Mouse (Mus musculus): ENCODE results near the gene Nin. TPM values are rescaled to one million over a fixed set of nuclear protein-coding genes. Genes with fewer than 3 reads are reported as not detected.

The Nin gene
- total and polyA plus RNA-seq, 3 experiments, result 48.4 to 49.1 TPM; not detected in 1

DNA sequence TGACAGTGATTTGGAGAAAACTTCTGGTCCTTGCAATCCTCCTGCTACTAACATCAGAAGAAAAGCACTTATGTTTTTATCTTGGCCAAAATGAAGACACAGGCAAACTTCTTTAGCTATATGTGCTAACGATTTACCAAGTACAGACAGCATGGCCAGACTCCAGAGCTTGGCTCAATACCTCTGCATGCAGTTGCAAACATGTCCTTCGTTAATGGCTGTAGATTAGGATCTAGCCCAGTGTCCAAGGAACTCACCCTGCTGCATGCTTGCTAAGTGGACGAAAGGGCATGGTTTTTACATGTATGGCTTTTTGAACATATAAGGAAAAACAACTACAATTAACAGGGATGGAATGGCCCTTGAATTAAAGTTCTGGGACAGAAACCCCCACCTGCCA lies 28.2 kb downstream of the Nin start:
- no peak overlapping the region for H3K4me3 ChIP-seq (ENCODE audit: control insufficient read depth in 1 of 2, insufficient read depth in 1 of 2, low read depth in 2 of 2, low read length in 2 of 2)
- TF ChIP-seq ZKSCAN1 (IDR thresholded peaks at IDR 0.05; ENCODE audit: low read depth, low read length) (no peak), ZMIZ1 (IDR thresholded peaks at IDR 0.05; ENCODE audit: low read depth, low read length) (no peak), SIN3A (IDR thresholded peaks at IDR 0.05; ENCODE audit: low read length) (no peak), GATA1 (IDR thresholded peaks at IDR 0.05; ENCODE audit: low read depth, low read length) (no peak), RAD21 (IDR thresholded peaks at IDR 0.05; ENCODE audit: low read depth, low read length) (no peak), USF2 (IDR thresholded peaks at IDR 0.05; ENCODE audit: borderline replicate concordance in 1 of 2, insufficient read depth in 1 of 2, low read depth in 1 of 2, low read length in 2 of 2) (no peak)
- no peaks in the 10 kb centered on the region for H3K27me3 ChIP-seq (ENCODE audit: control insufficient read depth in 1 of 2, insufficient read depth in 2 of 2, low read length in 2 of 2)
- peaks cover 0 to 5% of the 10 kb centered on the region in 2 experiments; a peak in 1 of 4 replicates for H3K36me3 ChIP-seq (ENCODE audit: control insufficient read depth in 1 of 2, insufficient read depth in 2 of 2, low read length in 2 of 2)
- DNase-seq (ENCODE audit: low read depth, low spot score), result no peak
- H3K27ac ChIP-seq (ENCODE audit: control insufficient read depth, low read depth, low read length), result no peak overlapping the region
- H3K9ac ChIP-seq (ENCODE audit: control insufficient read depth, low read depth, low read length, poor library complexity, severe bottlenecking), result no peak overlapping the region
- no peaks in the 10 kb centered on the region for H3K4me1 ChIP-seq (ENCODE audit: control insufficient read depth in 1 of 2, insufficient read depth in 2 of 2, low read length in 2 of 2)
- H3K79me2 ChIP-seq (ENCODE audit: control insufficient read depth, insufficient read depth, low read length, poor library complexity), result no peaks in the 10 kb centered on the region
- no peaks in the 10 kb centered on the region for H3K9me3 ChIP-seq (replicated peaks; ENCODE audit: insufficient read depth, low read length)

DNA sequence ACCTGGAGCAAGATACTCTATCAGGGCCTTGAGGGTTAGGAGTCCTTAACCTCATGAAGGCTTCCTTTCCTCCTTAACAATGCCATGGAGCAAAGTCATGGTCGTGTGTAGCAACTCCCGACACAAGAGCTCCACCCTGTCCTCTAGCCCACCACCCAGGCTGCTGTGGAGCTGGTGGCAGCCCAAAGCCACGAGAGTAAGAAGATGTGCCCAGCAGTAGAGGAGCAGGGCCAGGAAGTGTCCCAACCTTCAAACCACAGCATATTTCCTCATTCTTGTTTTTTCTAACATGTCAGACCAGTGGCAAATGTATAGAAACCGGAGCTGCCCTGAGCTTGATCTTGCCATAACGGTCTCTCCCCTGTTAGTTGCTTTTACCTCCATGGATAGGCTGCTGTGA lies 29.3 kb downstream of the Nin start:
- TF ChIP-seq BHLHE40 (IDR thresholded peaks at IDR 0.05; ENCODE audit: borderline replicate concordance, low read depth, low read length) (no peak), NELFE (IDR thresholded peaks at IDR 0.05; ENCODE audit: low read depth, low read length) (no peak), POLR2AphosphoS5 (IDR thresholded peaks at IDR 0.05; ENCODE audit: borderline replicate concordance, low read depth, low read length) (no peak), TBP (IDR thresholded peaks at IDR 0.05; ENCODE audit: low read depth, low read length) (no peak), JUND (IDR thresholded peaks at IDR 0.05; ENCODE audit: low read depth, low read length) (no peak), MEF2A (IDR thresholded peaks at IDR 0.05; ENCODE audit: extremely low read depth, insufficient replicate concordance, low read depth, low read length, poor library complexity, severe bottlenecking) (no peak), POLR2AphosphoS2 (IDR thresholded peaks at IDR 0.05; ENCODE audit: low read length) (no peak), TCF12 (IDR thresholded peaks at IDR 0.05; ENCODE audit: low read depth, low read length) (no peak), NRF1 (IDR thresholded peaks at IDR 0.05; ENCODE audit: insufficient read depth, low read depth, low read length, poor library complexity, severe bottlenecking) (no peak), CHD2 (IDR thresholded peaks at IDR 0.05; ENCODE audit: low read length) (no peak), RCOR1 (IDR thresholded peaks at IDR 0.05; ENCODE audit: low read depth, low read length) (no peak), CTCF (IDR thresholded peaks at IDR 0.05 in 2 of 3, conservative IDR thresholded peaks at IDR 0.05 in 1 of 3; ENCODE audit: control insufficient read depth in 1 of 3, insufficient read depth in 1 of 3, low read depth in 2 of 3, low read length in 3 of 3, poor library complexity in 1 of 3, severe bottlenecking in 1 of 3) (no peak), MAFK (IDR thresholded peaks at IDR 0.05; ENCODE audit: borderline replicate concordance, low read depth, low read length) (no peak), ZNF384 (IDR thresholded peaks at IDR 0.05; ENCODE audit: low read depth, low read length) (no peak), RAD21 (IDR thresholded peaks at IDR 0.05; ENCODE audit: low read depth, low read length) (no peak), ZMIZ1 (IDR thresholded peaks at IDR 0.05; ENCODE audit: low read depth, low read length) (no peak), POLR2A (IDR thresholded peaks at IDR 0.05; ENCODE audit: control insufficient read depth in 1 of 2, insufficient read depth in 1 of 2, low read depth in 1 of 2, low read length in 2 of 2, poor library complexity in 1 of 2) (no peak), ETS1 (IDR thresholded peaks at IDR 0.05; ENCODE audit: low read depth, low read length) (no peak), MXI1 (IDR thresholded peaks at IDR 0.05; ENCODE audit: low read depth, low read length) (no peak)
- Histone ChIP-seq H3K36me3 (ENCODE audit: control insufficient read depth in 1 of 2, insufficient read depth in 2 of 2, low read length in 2 of 2) (peaks cover 0 to 5% of the 10 kb centered on the region in 2 experiments; a peak in 1 of 4 replicates), H3K9ac (ENCODE audit: control insufficient read depth, low read depth, low read length, poor library complexity, severe bottlenecking) (no peak overlapping the region), H3K9me3 (replicated peaks; ENCODE audit: insufficient read depth, low read length) (no peaks in the 10 kb centered on the region), H3K79me2 (ENCODE audit: control insufficient read depth, insufficient read depth, low read length, poor library complexity) (no peaks in the 10 kb centered on the region), H3K4me3 (ENCODE audit: control insufficient read depth in 1 of 2, insufficient read depth in 1 of 2, low read depth in 2 of 2, low read length in 2 of 2) (no peak overlapping the region), H3K27ac (ENCODE audit: control insufficient read depth, low read depth, low read length) (no peak overlapping the region), H3K27me3 (ENCODE audit: control insufficient read depth in 1 of 2, insufficient read depth in 2 of 2, low read length in 2 of 2) (no peaks in the 10 kb centered on the region), H3K4me1 (ENCODE audit: control insufficient read depth in 1 of 2, insufficient read depth in 2 of 2, low read length in 2 of 2) (no peaks in the 10 kb centered on the region)
- no peak for DNase-seq (ENCODE audit: low read depth, low spot score)

Data from MEL (cell line).